Mouse (Mus musculus): ENCODE results near the gene Vmn1r3. TPM values are rescaled to one million over a fixed set of nuclear protein-coding genes. Genes with fewer than 3 reads are reported as not detected.

Gene Vmn1r3
- not detected in 2 replicates for polyA plus RNA-seq (2015; fragmentation: Nextera tagmentation; extraction: Ambion mirVana)

GRCm38 (mm10) chr4:3185258-3185657, at the start of gene Vmn1r3:
Vmn1r3 (minus strand) TSS chr4:3185358.

GRCm38 (mm10) chr4:3167020-3167419, 18.1 kb downstream of the Vmn1r3 start, which contains the start of gene Vmn1r2:
Vmn1r2 (plus strand) TSS chr4:3167320.

Other genes with a start within 250 kb of the Vmn1r3 start
- gene Vmn1r2, start 18.0 kb downstream of the Vmn1r3 start, polyA plus RNA-seq (2015; fragmentation: Nextera tagmentation; extraction: Ambion mirVana): not detected in 2 replicates